Mouse (Mus musculus) megakaryocyte-erythroid progenitor cell, adult 5 weeks (primary cell): Measurements from ENCODE around the gene Mtx1. TPM values are rescaled to one million over a fixed set of nuclear protein-coding genes. Genes with fewer than 3 reads are reported as not detected.

ENCODE experiments used
- polyA plus RNA-seq: library from polyadenylated mRNA; stranded (reverse); fragments of >175 nt; gene quantifications from 2 replicates; pipeline ENCODE4 v1.2.3, GENCODE M21; 2012

The Mtx1 gene
- 318 and 336 TPM in 2 replicates for polyA plus RNA-seq

GRCm38 (mm10) chr3:89226900-89227299, at the start of gene Mtx1:
Gene Mtx1 (minus strand): TSS chr3:89227088.

GRCm38 (mm10) chr3:89270051-89270755, 43.3 kb upstream of the Mtx1 start, which contains the start of gene Slc50a1:
Gene Slc50a1 (minus strand): TSS chr3:89270570.

GRCm38 (mm10) chr3:89259076-89259475, 32.2 kb upstream of the Mtx1 start, which contains the start of gene Dpm3:
Gene Dpm3 (plus strand): TSS chr3:89259358.

GRCm38 (mm10) chr3:89246261-89247100, 19.6 kb upstream of the Mtx1 start, which contains the start of gene Trim46:
Gene Trim46 (minus strand): TSS chr3:89246309.

GRCm38 (mm10) chr3:89245688-89246171, 18.8 kb upstream of the Mtx1 start, which contains the start of gene Krtcap2:
Gene Krtcap2 (plus strand): TSS chr3:89245966.

GRCm38 (mm10) chr3:89228836-89229235, 1.9 kb upstream of the Mtx1 start, which contains the start of gene Muc1:
Gene Muc1 (plus strand): TSS chr3:89229057.

GRCm38 (mm10) chr3:89214681-89215411, 12.0 kb downstream of the Mtx1 start, which contains the start of gene Thbs3:
Gene Thbs3 (plus strand): TSS chr3:89215180.

GRCm38 (mm10) chr3:89202253-89203141, 24.4 kb downstream of the Mtx1 start, which contains the start of gene Gba:
Gene Gba (plus strand): TSS chr3:89202928.

GRCm38 (mm10) chr3:89183058-89183958, 43.6 kb downstream of the Mtx1 start, which contains the start of gene Fam189b:
Gene Fam189b (plus strand): TSS chr3:89183143.

GRCm38 (mm10) chr3:89177242-89178106, 49.4 kb downstream of the Mtx1 start, which contains the start of gene Scamp3:
Gene Scamp3 (plus strand): TSS chr3:89177473.

GRCm38 (mm10) chr3:89164506-89165267, 62.2 kb downstream of the Mtx1 start, which contains the start of gene Clk2:
Gene Clk2 (plus strand): TSS chr3:89164795.

GRCm38 (mm10) chr3:89159616-89160344, 67.1 kb downstream of the Mtx1 start, which contains the start of gene Hcn3:
Gene Hcn3 (minus strand): TSS chr3:89160196.

Other genes starting within 250 kb of the Mtx1 start
- 33.6 and 37.2 TPM in 2 replicates for gene Rusc1, start 133.8 kb downstream of the Mtx1 start, polyA plus RNA-seq
- gene Gm43738, start 126.0 kb downstream of the Mtx1 start, polyA plus RNA-seq = 1.0 and 1.1 TPM in 2 replicates
- 5.8 and 10.1 TPM in 2 replicates for gene Fdps, start 125.1 kb downstream of the Mtx1 start, polyA plus RNA-seq
- gene Pklr, start 90.9 kb downstream of the Mtx1 start, polyA plus RNA-seq = 27.8 and 36.5 TPM in 2 replicates
- gene Hcn3, start 66.9 kb downstream of the Mtx1 start, polyA plus RNA-seq = 1.8 and 2.5 TPM in 2 replicates
- gene Clk2, start 62.3 kb downstream of the Mtx1 start, polyA plus RNA-seq = 49.2 and 71.4 TPM in 2 replicates
- gene Scamp3, start 49.6 kb downstream of the Mtx1 start, polyA plus RNA-seq = 366 and 382 TPM in 2 replicates
- gene Fam189b, start 43.9 kb downstream of the Mtx1 start, polyA plus RNA-seq = 253 and 287 TPM in 2 replicates
- gene Gba, start 24.2 kb downstream of the Mtx1 start, polyA plus RNA-seq = 9.8 and 12.3 TPM in 2 replicates
- gene Thbs3, start 11.9 kb downstream of the Mtx1 start, polyA plus RNA-seq = 0.61 and 2.0 TPM in 2 replicates
- gene Muc1, start 2.0 kb upstream of the Mtx1 start, polyA plus RNA-seq = 0.56 and 0.64 TPM in 2 replicates
- gene Krtcap2, start 18.9 kb upstream of the Mtx1 start, polyA plus RNA-seq = 235 and 304 TPM in 2 replicates
- gene Trim46, start 19.2 kb upstream of the Mtx1 start, polyA plus RNA-seq = 9.2 and 11.3 TPM in 2 replicates
- 448 and 506 TPM in 2 replicates for gene Dpm3, start 32.3 kb upstream of the Mtx1 start, polyA plus RNA-seq
- gene Slc50a1, start 43.5 kb upstream of the Mtx1 start, polyA plus RNA-seq = 12.7 and 16.4 TPM in 2 replicates
- not detected in 2 replicates for gene Efna1, start 54.1 kb upstream of the Mtx1 start, polyA plus RNA-seq
- 0.83 and 0.91 TPM in 2 replicates for gene Efna3, start 95.9 kb upstream of the Mtx1 start, polyA plus RNA-seq
- gene Efna4, start 110.9 kb upstream of the Mtx1 start, polyA plus RNA-seq = 3.1 and 4.1 TPM in 2 replicates
- gene Adam15, start 122.9 kb upstream of the Mtx1 start, polyA plus RNA-seq = 195 and 256 TPM in 2 replicates
- not detected in 2 replicates for gene Dcst2, start 134.9 kb upstream of the Mtx1 start, polyA plus RNA-seq
- not detected in 2 replicates for gene Dcst1, start 138.2 kb upstream of the Mtx1 start, polyA plus RNA-seq
- 42.9 and 63.7 TPM in 2 replicates for gene Zbtb7b, start 167.7 kb upstream of the Mtx1 start, polyA plus RNA-seq
- 0.05 and 0.10 TPM in 2 replicates for gene Lenep, start 175.7 kb upstream of the Mtx1 start, polyA plus RNA-seq
- gene Flad1, start 184.8 kb upstream of the Mtx1 start, polyA plus RNA-seq = 17.5 and 17.9 TPM in 2 replicates
- 66.6 and 73.2 TPM in 2 replicates for gene Cks1b, start 191.3 kb upstream of the Mtx1 start, polyA plus RNA-seq
- gene Shc1, start 191.4 kb upstream of the Mtx1 start, polyA plus RNA-seq = 117 and 151 TPM in 2 replicates
- gene Pygo2, start 203.1 kb upstream of the Mtx1 start, polyA plus RNA-seq = 111 and 155 TPM in 2 replicates
- 18.0 and 19.0 TPM in 2 replicates for gene Pbxip1, start 209.6 kb upstream of the Mtx1 start, polyA plus RNA-seq
- 9.1 and 14.1 TPM in 2 replicates for gene Pmvk, start 227.5 kb upstream of the Mtx1 start, polyA plus RNA-seq